Mouse (Mus musculus) adrenal gland (tissue): ENCODE measurements around the gene Dkk2.

Source experiments
- intact Hi-C: fragments of 180-260 bp; cut with DNase I; formaldehyde crosslinking; loops from one replicate; pipeline ENCODE4 v1.15.1; 2025

Gene Dkk2

DNA sequence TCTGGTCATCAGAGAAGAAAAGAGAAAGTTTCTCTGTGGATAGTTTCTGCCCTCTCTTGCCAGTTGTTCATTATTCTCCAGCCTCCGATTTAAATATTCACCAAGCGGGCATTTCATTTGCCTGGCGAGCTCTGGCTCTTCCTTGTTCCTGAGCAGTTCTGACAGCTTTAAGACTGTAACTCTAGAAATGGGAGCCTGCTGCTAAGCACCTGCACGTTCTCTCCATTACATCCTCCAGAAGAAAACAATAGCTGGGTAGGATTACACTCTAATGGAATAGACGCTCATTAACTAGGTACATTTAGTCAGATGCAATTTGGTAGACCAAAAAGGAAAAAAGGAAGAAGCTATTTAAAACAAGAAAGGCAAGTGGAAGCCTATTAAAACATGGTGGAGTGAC lies 36.3 kb downstream of the Dkk2 start:
- intact Hi-C loops: no loop called here

- intact Hi-C loops: no loop called here
Measured at GRCm38 (mm10) chr3:132122581-132122980, 37.5 kb downstream of the Dkk2 start.

GRCm38 (mm10) chr3:132125227-132125740 lies 40.2 kb downstream of the Dkk2 start:
- intact Hi-C loops: no loop called here

GRCm38 (mm10) chr3:132129730-132130274 lies 44.7 kb downstream of the Dkk2 start:
- intact Hi-C loops: no loop called here

DNA sequence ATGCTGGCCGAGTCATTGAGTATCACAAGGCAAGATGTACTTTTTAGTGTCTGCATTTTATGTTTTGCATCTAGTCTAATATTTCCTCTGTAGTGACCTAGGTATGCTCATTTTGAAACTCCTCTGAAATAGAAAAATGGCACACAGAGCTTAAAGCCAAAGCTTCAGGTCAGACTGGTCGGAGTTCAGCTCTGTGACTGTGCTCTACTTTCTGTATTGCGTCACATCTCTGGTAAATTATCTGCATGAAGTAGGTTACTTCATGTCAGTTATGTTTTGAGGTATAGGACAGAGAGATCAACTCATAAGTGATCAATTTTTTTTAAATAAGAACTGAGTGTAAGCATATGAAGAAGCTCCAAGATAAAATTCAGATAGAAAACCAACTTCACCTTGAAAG lies 45.7 kb downstream of the Dkk2 start:
- intact Hi-C loops: no loop called here

DNA sequence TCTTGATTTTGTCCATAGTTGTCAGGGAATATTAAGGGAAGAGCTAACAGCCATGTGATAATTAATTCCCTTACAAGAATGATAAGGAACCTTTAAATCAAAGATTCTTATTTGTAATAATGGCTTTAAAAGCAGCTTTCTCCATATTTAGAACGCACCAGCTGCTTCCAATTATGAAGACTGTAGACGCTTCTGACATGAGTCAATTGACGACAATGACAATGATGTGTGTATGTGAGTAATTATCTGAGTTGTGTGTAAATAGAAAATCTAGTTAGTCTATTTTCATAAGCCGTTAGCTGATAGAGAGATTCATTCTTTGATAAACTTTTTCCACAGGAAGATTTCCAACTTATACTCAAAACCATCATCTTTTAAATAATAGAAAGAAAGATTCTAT lies 46.8 kb downstream of the Dkk2 start:
- intact Hi-C loops: no loop called here

DNA sequence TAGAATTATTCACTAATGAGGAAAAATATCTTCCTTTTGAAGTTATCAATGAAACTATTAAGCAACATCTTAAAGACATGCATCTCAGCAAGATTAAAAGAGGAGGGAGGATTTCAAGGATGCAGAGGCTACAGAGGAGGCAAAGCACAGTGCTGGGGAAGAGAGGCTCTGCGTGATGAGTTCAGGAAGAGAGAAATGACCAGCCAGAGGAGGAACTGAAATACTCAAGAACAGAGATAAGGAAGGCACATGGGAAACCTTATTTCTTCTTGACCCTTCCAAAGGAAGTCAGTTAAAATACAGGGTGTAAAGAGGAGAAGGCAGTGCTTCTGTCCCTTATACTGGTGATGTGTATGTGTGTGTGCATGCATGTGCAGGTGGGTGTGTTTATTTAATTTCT lies 49.4 kb downstream of the Dkk2 start:
- intact Hi-C loops: no loop called here

GRCm38 (mm10) chr3:132137802-132138378 lies 52.8 kb downstream of the Dkk2 start:
- intact Hi-C loops: no loop called here

DNA sequence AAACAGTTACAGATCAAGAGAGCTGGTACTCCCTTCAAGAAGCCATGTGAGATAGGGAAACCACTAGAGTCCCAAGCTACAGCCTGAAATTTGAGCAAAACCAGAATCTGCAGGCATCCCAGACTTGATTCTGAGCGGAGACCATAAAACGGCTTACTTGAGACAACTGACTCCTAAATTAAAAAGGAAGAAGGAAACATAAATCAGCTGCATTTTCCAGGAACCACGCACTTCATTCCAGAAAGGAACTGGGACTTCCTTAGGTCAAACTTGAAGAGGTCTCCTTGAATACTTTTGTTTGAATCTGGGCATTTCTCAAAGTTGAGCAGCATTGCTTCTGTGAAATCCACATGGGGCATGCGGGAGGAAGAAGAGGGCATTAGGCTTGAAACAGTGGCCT lies 55.9 kb downstream of the Dkk2 start:
- intact Hi-C loops: no loop called here

DNA sequence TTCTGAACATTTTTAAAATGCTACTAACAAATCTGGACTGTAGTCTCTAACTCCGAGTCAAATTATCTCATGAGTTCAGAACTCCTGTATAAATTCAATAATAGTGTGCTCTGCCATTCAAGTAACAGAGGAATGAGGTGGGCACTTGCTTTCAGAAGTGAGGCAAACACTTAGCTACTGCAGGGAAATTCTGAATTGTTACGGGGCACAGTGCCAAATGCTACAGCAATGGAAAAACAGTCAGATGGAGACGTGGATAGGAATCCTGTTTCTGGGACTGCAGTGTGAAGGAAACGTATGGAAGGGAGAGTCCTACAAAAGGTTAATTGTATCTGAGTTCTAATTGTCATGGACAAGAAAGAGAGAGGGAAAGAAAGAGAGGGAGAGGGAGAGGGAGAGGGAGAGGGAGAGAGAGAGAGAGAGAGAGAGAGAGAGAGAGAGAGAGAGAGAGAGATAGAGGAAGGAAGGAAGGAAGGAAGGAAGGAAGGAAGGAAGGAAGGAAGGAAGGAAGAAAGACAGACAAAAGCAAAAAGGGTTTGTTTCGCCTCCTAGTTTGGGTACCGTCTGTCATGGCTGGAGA lies 64.4 kb downstream of the Dkk2 start:
- intact Hi-C loops: no loop called here

- intact Hi-C loops: no loop called here
Measured at GRCm38 (mm10) chr3:132158817-132159216, 73.7 kb downstream of the Dkk2 start.

- intact Hi-C loops: no loop called here
Measured at GRCm38 (mm10) chr3:132168911-132169310, 83.8 kb downstream of the Dkk2 start.

DNA sequence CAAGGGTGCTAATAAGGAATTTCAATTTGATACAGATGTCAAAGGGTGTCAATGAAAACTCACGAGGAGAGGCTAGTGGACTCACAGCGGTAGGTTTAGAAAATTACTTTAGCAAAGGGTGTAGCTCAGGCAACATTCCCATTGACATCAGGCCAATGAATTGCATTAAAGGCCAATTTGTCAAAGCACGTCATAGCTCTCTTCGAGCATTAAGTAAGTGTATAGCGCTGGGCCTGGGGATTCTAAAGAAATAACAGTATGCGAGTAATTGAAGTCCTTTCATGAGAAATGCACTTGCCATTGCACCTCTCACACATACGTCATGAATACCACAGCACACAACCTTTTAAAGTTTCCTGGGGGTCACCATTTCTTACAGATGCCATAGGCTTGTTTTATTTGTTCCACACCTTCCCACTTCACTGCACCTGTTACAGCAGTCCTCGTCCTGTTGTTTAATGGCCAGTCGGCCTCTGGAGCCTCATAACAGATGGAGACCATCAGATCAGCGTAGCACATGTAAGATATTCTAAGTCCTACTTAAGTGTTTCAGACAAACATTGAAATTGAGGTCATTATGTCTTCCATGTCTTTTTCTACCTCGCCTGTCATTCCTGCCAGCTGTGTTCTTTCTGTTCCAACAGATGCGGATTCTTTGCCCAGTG lies 101.9 kb downstream of the Dkk2 start:
- intact Hi-C loops: no loop called here

- intact Hi-C loops: loop anchor here (10.0 kb wide), 2 partner anchors 227 to 273 kb away; no protein-coding TSS in a partner anchor
Measured at GRCm38 (mm10) chr3:132201950-132202349, 116.9 kb downstream of the Dkk2 start.

DNA sequence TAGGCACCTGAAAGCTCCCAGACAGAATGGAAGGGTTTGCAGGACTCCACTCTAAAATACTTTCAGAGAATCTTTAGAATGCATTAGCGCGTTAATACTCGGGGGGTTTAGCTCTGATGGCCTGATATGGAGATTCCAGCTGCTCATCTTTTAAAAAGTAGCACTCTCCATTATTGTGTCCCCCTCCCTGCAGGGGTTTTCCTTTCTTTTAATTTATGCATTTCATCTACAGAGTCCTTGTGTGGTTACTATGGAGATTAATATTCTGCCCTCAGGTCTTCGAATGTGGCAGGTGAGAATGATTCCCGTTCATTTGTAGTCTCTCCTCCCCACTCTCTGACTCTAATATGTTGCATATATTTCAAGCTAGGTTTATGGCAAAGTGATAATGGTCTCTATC lies 117.6 kb downstream of the Dkk2 start:
- intact Hi-C loops: loop anchor here (10.0 kb wide), 2 partner anchors 228 to 272 kb away; no protein-coding TSS in a partner anchor

DNA sequence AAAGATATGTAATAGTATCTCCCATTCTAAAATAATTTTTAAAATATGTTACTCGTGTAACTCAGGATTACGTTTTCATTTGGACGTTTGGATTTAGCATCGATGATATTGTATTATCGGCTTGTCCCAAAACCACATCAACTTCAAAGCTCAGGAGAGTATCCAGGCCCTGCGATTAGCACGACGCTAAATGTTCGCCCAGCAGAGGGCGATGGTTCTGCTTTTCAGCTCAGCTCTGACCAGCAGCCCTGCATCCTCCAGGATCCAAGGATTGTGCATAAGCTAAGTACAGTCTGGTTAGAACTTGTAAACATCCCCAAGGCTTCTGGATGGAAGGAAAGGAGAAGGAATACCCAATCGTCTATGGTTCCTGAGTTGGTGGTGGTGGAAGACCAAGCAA lies 122.4 kb downstream of the Dkk2 start:
- intact Hi-C loops: loop anchor here (10.0 kb wide), 2 partner anchors 233 to 267 kb away; no protein-coding TSS in a partner anchor

GRCm38 (mm10) chr3:132211260-132211659 lies 126.2 kb downstream of the Dkk2 start:
- intact Hi-C loops: no loop called here

- intact Hi-C loops: no loop called here
Measured at GRCm38 (mm10) chr3:132219977-132220487, 134.9 kb downstream of the Dkk2 start.

DNA sequence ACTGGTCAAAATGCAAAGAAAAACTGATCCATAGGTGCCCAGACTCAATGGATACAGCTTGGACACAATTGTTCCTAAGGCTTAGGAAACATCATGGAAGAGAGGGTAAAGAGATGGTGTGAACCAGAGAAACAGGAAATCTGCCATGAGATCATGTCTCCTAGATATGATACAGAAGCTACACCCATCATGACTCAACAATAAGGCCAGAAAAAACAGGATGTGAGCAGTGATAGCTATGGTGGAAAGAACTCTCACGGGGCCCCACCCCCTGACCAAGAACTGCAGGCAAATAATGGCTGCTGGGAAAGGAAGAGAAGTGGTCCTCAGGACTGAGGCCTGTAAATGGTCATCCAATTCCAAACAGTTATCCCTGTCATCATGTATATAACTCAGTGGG lies 142.5 kb downstream of the Dkk2 start:
- intact Hi-C loops: no loop called here
